Mouse (Mus musculus): ENCODE results near the gene Dchs2. TPM values are rescaled to one million over a fixed set of nuclear protein-coding genes. Genes with fewer than 3 reads are reported as not detected.
A peak's percentile ranks its signal among the peaks of the same experiment; 100 is the strongest.
"Not testable (repeated sequence)": the region's sequence is repeated elsewhere in the genome, so short reads cannot be mapped to it uniquely, and the experiment has no call there.

Gene Dchs2
- polyA plus RNA-seq, 1 experiment from 2014 or later, result 0.03 TPM

- H3K4me2 ChIP-seq (ENCODE audit: low read length), result no peak overlapping the region
- no peak overlapping the region for H3K9ac ChIP-seq (ENCODE audit: low read depth, low read length)
- H3K27ac ChIP-seq, result no peak overlapping the region
- ATAC-seq (replicated peaks; ENCODE audit: low FRiP score, low read depth) (no peak), DNase-seq (ENCODE audit: low spot score) (no peak)
- no peaks in the 10 kb centered on the region for H3K36me3 ChIP-seq (ENCODE audit: insufficient read depth, low read length)
- H3K27me3 ChIP-seq (ENCODE audit: insufficient read depth, low read length), result no peaks in the 10 kb centered on the region
- no peak overlapping the region for H3K4me3 ChIP-seq (replicated peaks; ENCODE audit: low read depth, low read length)
- TF ChIP-seq CTCF (IDR thresholded peaks at IDR 0.05; ENCODE audit: low read depth), result no peak
- H3K4me1 ChIP-seq (replicated peaks; ENCODE audit: insufficient read depth, low read length), result no peaks in the 10 kb centered on the region
- no peaks in the 10 kb centered on the region for H3K9me3 ChIP-seq (replicated peaks; ENCODE audit: low read length)
- WGBS, result 87% methylated on average over 6 of the region's 6 CpGs
Measured at GRCm38 (mm10) chr3:83102286-83102685, 25.5 kb upstream of the Dchs2 start.

GRCm38 (mm10) chr3:83110163-83110562, 17.6 kb upstream of the Dchs2 start:
- WGBS, result 24% methylated on average over 4 of the region's 4 CpGs
- H3K4me2 ChIP-seq (ENCODE audit: low read length), result no peak overlapping the region
- H3K27me3 ChIP-seq (ENCODE audit: insufficient read depth, low read length), result no peaks in the 10 kb centered on the region
- TF ChIP-seq CTCF (IDR thresholded peaks at IDR 0.05; ENCODE audit: low read depth), result peak; percentile 91
- DNase-seq (ENCODE audit: low spot score), result peak; percentile 85
- no peaks in the 10 kb centered on the region for H3K4me1 ChIP-seq (replicated peaks; ENCODE audit: insufficient read depth, low read length)
- ATAC-seq (replicated peaks; ENCODE audit: low FRiP score, low read depth), result no peak
- H3K9ac ChIP-seq (ENCODE audit: low read depth, low read length), result no peak overlapping the region
- H3K27ac ChIP-seq, result no peak overlapping the region
- no peaks in the 10 kb centered on the region for H3K9me3 ChIP-seq (replicated peaks; ENCODE audit: low read length)
- no peak overlapping the region for H3K4me3 ChIP-seq (replicated peaks; ENCODE audit: low read depth, low read length)
- no peaks in the 10 kb centered on the region for H3K36me3 ChIP-seq (ENCODE audit: insufficient read depth, low read length)

GRCm38 (mm10) chr3:83111485-83112261, 16.1 kb upstream of the Dchs2 start:
- ATAC-seq (replicated peaks; ENCODE audit: low FRiP score, low read depth), result no peak

GRCm38 (mm10) chr3:83112869-83113268, 14.9 kb upstream of the Dchs2 start:
- H3K27ac ChIP-seq, result no peak overlapping the region
- H3K36me3 ChIP-seq (ENCODE audit: insufficient read depth, low read length), result no peaks in the 10 kb centered on the region
- no peak overlapping the region for H3K9ac ChIP-seq (ENCODE audit: low read depth, low read length)
- no peaks in the 10 kb centered on the region for H3K4me1 ChIP-seq (replicated peaks; ENCODE audit: insufficient read depth, low read length)
- ATAC-seq (replicated peaks; ENCODE audit: low FRiP score, low read depth) (no peak), DNase-seq (ENCODE audit: low spot score) (no peak)
- 15% methylated on average over 3 of the region's 3 CpGs for WGBS
- no peaks in the 10 kb centered on the region for H3K27me3 ChIP-seq (ENCODE audit: insufficient read depth, low read length)
- H3K4me2 ChIP-seq (ENCODE audit: low read length), result no peak overlapping the region
- no peak for TF ChIP-seq CTCF (IDR thresholded peaks at IDR 0.05; ENCODE audit: low read depth)
- H3K9me3 ChIP-seq (replicated peaks; ENCODE audit: low read length), result no peaks in the 10 kb centered on the region
- no peak overlapping the region for H3K4me3 ChIP-seq (replicated peaks; ENCODE audit: low read depth, low read length)

More at GRCm38 (mm10) chr3:83111485-83112261, 16.1 kb upstream of the Dchs2 start:
- DNase-seq (ENCODE audit: low spot score), result peak; percentile 32
- Histone ChIP-seq H3K36me3 (ENCODE audit: insufficient read depth, low read length) (no peaks in the 10 kb centered on the region), H3K9me3 (replicated peaks; ENCODE audit: low read length) (no peaks in the 10 kb centered on the region), H3K9ac (ENCODE audit: low read depth, low read length) (no peak overlapping the region), H3K4me3 (replicated peaks; ENCODE audit: low read depth, low read length) (no peak overlapping the region), H3K27me3 (ENCODE audit: insufficient read depth, low read length) (no peaks in the 10 kb centered on the region), H3K4me1 (replicated peaks; ENCODE audit: insufficient read depth, low read length) (no peaks in the 10 kb centered on the region), H3K4me2 (ENCODE audit: low read length) (peak overlapping the region; percentile 7; the same call in 1 of the 2 replicates), H3K27ac (no peak overlapping the region)
- no peak for TF ChIP-seq CTCF (IDR thresholded peaks at IDR 0.05; ENCODE audit: low read depth)
- WGBS, result 51% methylated on average over 7 of the region's 7 CpGs

GRCm38 (mm10) chr3:83114946-83115345, 12.8 kb upstream of the Dchs2 start:
- no peaks in the 10 kb centered on the region for H3K27me3 ChIP-seq (ENCODE audit: insufficient read depth, low read length)
- DNase-seq (ENCODE audit: low spot score) (no peak), ATAC-seq (replicated peaks; ENCODE audit: low FRiP score, low read depth) (no peak)
- H3K4me2 ChIP-seq (ENCODE audit: low read length), result no peak overlapping the region
- 42% methylated on average over 1 of the region's 1 CpGs for WGBS
- H3K4me3 ChIP-seq (replicated peaks; ENCODE audit: low read depth, low read length), result no peak overlapping the region
- no peak overlapping the region for H3K27ac ChIP-seq
- H3K4me1 ChIP-seq (replicated peaks; ENCODE audit: insufficient read depth, low read length), result no peaks in the 10 kb centered on the region
- TF ChIP-seq CTCF (IDR thresholded peaks at IDR 0.05; ENCODE audit: low read depth), result no peak
- no peak overlapping the region for H3K9ac ChIP-seq (ENCODE audit: low read depth, low read length)
- H3K9me3 ChIP-seq (replicated peaks; ENCODE audit: low read length), result no peaks in the 10 kb centered on the region
- no peaks in the 10 kb centered on the region for H3K36me3 ChIP-seq (ENCODE audit: insufficient read depth, low read length)

- Histone ChIP-seq H3K27ac (no peak overlapping the region), H3K27me3 (ENCODE audit: insufficient read depth, low read length) (no peaks in the 10 kb centered on the region), H3K9me3 (replicated peaks; ENCODE audit: low read length) (no peaks in the 10 kb centered on the region), H3K4me3 (replicated peaks; ENCODE audit: low read depth, low read length) (no peak overlapping the region), H3K4me2 (ENCODE audit: low read length) (no peak overlapping the region), H3K9ac (ENCODE audit: low read depth, low read length) (no peak overlapping the region), H3K4me1 (replicated peaks; ENCODE audit: insufficient read depth, low read length) (no peaks in the 10 kb centered on the region), H3K36me3 (ENCODE audit: insufficient read depth, low read length) (no peaks in the 10 kb centered on the region)
- DNase-seq (ENCODE audit: low spot score) (no peak), ATAC-seq (replicated peaks; ENCODE audit: low FRiP score, low read depth) (no peak)
- 58% methylated on average over 10 of the region's 10 CpGs for whole genome bisulfite sequencing
- no peak for TF ChIP-seq CTCF (IDR thresholded peaks at IDR 0.05; ENCODE audit: low read depth)
Measured at GRCm38 (mm10) chr3:83117592-83117991, 10.2 kb upstream of the Dchs2 start.

GRCm38 (mm10) chr3:83123945-83124344, 3.8 kb upstream of the Dchs2 start:
- WGBS, result 94% methylated on average over 9 of the region's 9 CpGs

More at GRCm38 (mm10) chr3:83123945-83124344, 3.8 kb upstream of the Dchs2 start:
- H3K4me2 ChIP-seq (ENCODE audit: low read length); H3K27ac ChIP-seq; DNase-seq (ENCODE audit: low spot score); ATAC-seq (replicated peaks; ENCODE audit: low FRiP score, low read depth); H3K36me3 ChIP-seq (ENCODE audit: insufficient read depth, low read length); H3K9me3 ChIP-seq (replicated peaks; ENCODE audit: low read length); H3K4me3 ChIP-seq (replicated peaks; ENCODE audit: low read depth, low read length); H3K9ac ChIP-seq (ENCODE audit: low read depth, low read length): not testable (repeated sequence)
- peaks cover 21% of the 10 kb centered on the region; the same call in 1 of the 2 replicates for H3K4me1 ChIP-seq (replicated peaks; ENCODE audit: insufficient read depth, low read length)
- H3K27me3 ChIP-seq (ENCODE audit: insufficient read depth, low read length), result peaks cover 26% of the 10 kb centered on the region

All from kidney, postnatal 0 days (tissue).